Mouse (Mus musculus) C2C12 (cell line): Measurements from ENCODE around the gene Cse1l. TPM values are rescaled to one million over a fixed set of nuclear protein-coding genes. Genes with fewer than 3 reads are reported as not detected.

Experiments used
- H3K27me3 ChIP-seq: one replicate; pipeline ENCODE4 v1.6.1; 2011; ENCODE audit not compliant: control insufficient read depth, insufficient read depth, insufficient read length
- H3K36me3 ChIP-seq: one replicate; pipeline ENCODE4 v1.6.1; 2011; ENCODE audit not compliant: control insufficient read depth, insufficient read depth
- H3K4me3 ChIP-seq: one replicate; pipeline ENCODE4 v1.5.1; 2011; ENCODE audit warnings: mild to moderate bottlenecking, control low read depth; ENCODE audit not compliant: poor library complexity, insufficient read depth, severe bottlenecking
- H3K79me2 ChIP-seq: one replicate; pipeline ENCODE4 v1.6.1; 2011; ENCODE audit not compliant: control insufficient read depth, insufficient read depth
- H3K79me3 ChIP-seq: one replicate; pipeline ENCODE4 v1.6.1; 2011; ENCODE audit warnings: low read depth, control low read depth
- H3ac ChIP-seq: one replicate; pipeline ENCODE3; 2011; ENCODE audit warnings: low read depth; ENCODE audit not compliant: control insufficient read depth, insufficient read length
- CEBPB ChIP-seq: IDR thresholded peaks from one replicate; pipeline ENCODE4 v1.6.1; 2011; ENCODE audit warnings: low read depth, mild to moderate bottlenecking, control low read depth, moderate library complexity
- CTCF ChIP-seq: IDR thresholded peaks from one replicate; pipeline ENCODE4 v1.5.1; 2011; ENCODE audit not compliant: control insufficient read depth, insufficient read depth, insufficient read length
- FOSL1 ChIP-seq: IDR thresholded peaks from one replicate; pipeline ENCODE4 v1.8.0; 2011; ENCODE audit warnings: mild to moderate bottlenecking, low read length; ENCODE audit not compliant: poor library complexity, insufficient read depth, severe bottlenecking
- MAX ChIP-seq: IDR thresholded peaks from one replicate; pipeline ENCODE4 v1.6.1; 2011; ENCODE audit warnings: mild to moderate bottlenecking, control low read depth
- MYOD1 ChIP-seq: IDR thresholded peaks from one replicate; pipeline ENCODE4 v1.6.1; 2011; ENCODE audit warnings: low read depth; ENCODE audit not compliant: control insufficient read depth, insufficient read length
- MYOG ChIP-seq: IDR thresholded peaks from one replicate; pipeline ENCODE4 v1.6.1; 2011; ENCODE audit not compliant: control insufficient read depth, insufficient read length; ENCODE audit errors: extremely low read depth
- USF1 ChIP-seq: IDR thresholded peaks from one replicate; pipeline ENCODE4 v1.6.1; 2011; ENCODE audit warnings: low read depth, mild to moderate bottlenecking, control low read depth, moderate library complexity
- polyA plus RNA-seq: library from polyadenylated mRNA; unstranded; fragments of >200 nt; fragmentation: generic; extraction: Trizol; gene quantifications from one replicate; pipeline ENCODE4 v1.2.1, GENCODE M21; 2012; ENCODE audit warnings: missing spikeins

Cse1l gene
- polyA plus RNA-seq, 1 experiment, result 41.5 TPM

GRCm38 (mm10) chr2:166956805-166957204, 51.0 kb downstream of the Cse1l start:
- peaks cover 3% of the 10 kb centered on the region for H3K79me2 ChIP-seq
- TF ChIP-seq USF1 (no peak), MYOG (no peak), MAX (no peak), CTCF (no peak), MYOD1 (no peak), FOSL1 (no peak), CEBPB (no peak)
- H3ac ChIP-seq, result no peak overlapping the region
- no peak overlapping the region for H3K4me3 ChIP-seq
- H3K27me3 ChIP-seq, result no peaks in the 10 kb centered on the region
- H3K79me3 ChIP-seq, result no peaks in the 10 kb centered on the region
- peaks cover 72% of the 10 kb centered on the region for H3K36me3 ChIP-seq

- no peak overlapping the region for H3ac ChIP-seq
- peaks cover 41% of the 10 kb centered on the region for H3K79me2 ChIP-seq
- H3K36me3 ChIP-seq, result peaks cover 46% of the 10 kb centered on the region
- H3K27me3 ChIP-seq, result no peaks in the 10 kb centered on the region
- no peak overlapping the region for H3K4me3 ChIP-seq
- TF ChIP-seq FOSL1, result no peak
- H3K79me3 ChIP-seq, result peaks cover 25% of the 10 kb centered on the region
These were observed 54.9 kb downstream of the Cse1l start for GRCm38 (mm10) chr2:166960648-166961330.

GRCm38 (mm10) chr2:166963257-166963656, 57.4 kb downstream of the Cse1l start:
- H3K79me2 ChIP-seq, result peaks cover 62% of the 10 kb centered on the region
- H3K79me3 ChIP-seq, result peaks cover 41% of the 10 kb centered on the region
- peaks cover 37% of the 10 kb centered on the region for H3K36me3 ChIP-seq
- TF ChIP-seq MYOG (no peak), CEBPB (no peak), USF1 (no peak), MAX (no peak), CTCF (no peak), FOSL1 (no peak), MYOD1 (no peak)
- H3K4me3 ChIP-seq, result no peak overlapping the region
- no peaks in the 10 kb centered on the region for H3K27me3 ChIP-seq
- no peak overlapping the region for H3ac ChIP-seq

GRCm38 (mm10) chr2:166964773-166965172, 58.9 kb downstream of the Cse1l start:
- TF ChIP-seq MAX, result no peak
- no peak for TF ChIP-seq CTCF
- TF ChIP-seq MYOG, result no peak
- H3ac ChIP-seq, result no peak overlapping the region

GRCm38 (mm10) chr2:166973153-166973552, 67.3 kb downstream of the Cse1l start:
- Histone ChIP-seq H3ac (no peak overlapping the region), H3K79me2 (peaks cover 100% of the 10 kb centered on the region), H3K79me3 (peaks cover 82% of the 10 kb centered on the region), H3K36me3 (no peaks in the 10 kb centered on the region), H3K27me3 (no peaks in the 10 kb centered on the region), H3K4me3 (no peak overlapping the region)
- no peak for TF ChIP-seq USF1
- TF ChIP-seq FOSL1, result no peak
- no peak for TF ChIP-seq MYOD1
- TF ChIP-seq CTCF, result no peak
- TF ChIP-seq MYOG, result no peak
- no peak for TF ChIP-seq MAX
- no peak for TF ChIP-seq CEBPB

More at GRCm38 (mm10) chr2:166964773-166965172, 58.9 kb downstream of the Cse1l start:
- Histone ChIP-seq H3K4me3 (no peak overlapping the region), H3K36me3 (peaks cover 22% of the 10 kb centered on the region), H3K79me3 (peaks cover 55% of the 10 kb centered on the region), H3K27me3 (no peaks in the 10 kb centered on the region), H3K79me2 (peaks cover 77% of the 10 kb centered on the region)

GRCm38 (mm10) chr2:166974177-166974872, 68.5 kb downstream of the Cse1l start:
- Histone ChIP-seq H3K4me3 (no peak overlapping the region), H3K79me2 (peaks cover 100% of the 10 kb centered on the region), H3K79me3 (peaks cover 80% of the 10 kb centered on the region), H3K27me3 (no peaks in the 10 kb centered on the region), H3K36me3 (no peaks in the 10 kb centered on the region), H3ac (no peak overlapping the region)
- TF ChIP-seq CEBPB (no peak), USF1 (no peak), CTCF (no peak), MYOD1 (no peak), FOSL1 (no peak), MYOG (no peak), MAX (no peak)
